Mouse (Mus musculus): Measurements from ENCODE around the gene Ankrd13a. TPM values are rescaled to one million over a fixed set of nuclear protein-coding genes. Genes with fewer than 3 reads are reported as not detected.
"Not testable (repeated sequence)": the region's sequence is repeated elsewhere in the genome, so short reads cannot be mapped to it uniquely, and the experiment has no call there.

The Ankrd13a gene
- polyA plus RNA-seq, 1 experiment from 2014 or later, result 40.2 TPM

- not testable (repeated sequence) for H3K36me3 ChIP-seq; H3K9me3 ChIP-seq; ATAC-seq (ENCODE audit: low FRiP score, low read depth); H3K4me1 ChIP-seq; H3K27ac ChIP-seq; H3K4me2 ChIP-seq (replicated peaks); H3K9ac ChIP-seq; H3K4me3 ChIP-seq
- 71% methylated on average over 3 of the region's 5 CpGs for WGBS
- H3K27me3 ChIP-seq, result peaks cover 18% of the 10 kb centered on the region
Measured at GRCm38 (mm10) chr5:114853364-114853763, 78.9 kb downstream of the Ankrd13a start, which contains the start of gene 4930519G04Rik. TSS of gene 4930519G04Rik (plus strand) at chr5:114853664.

Small RNAs within 50 kb of the gene (microRNA-seq; reads per million reads assigned to microRNA genes)
- gene Mir6240, result 7.1 reads per million, percentile 22 among the genes with 10 or more reads in this experiment

Other genes with a start within 250 kb of the Ankrd13a start
- gene Fam222a, start 206.7 kb upstream of the Ankrd13a start, polyA plus RNA-seq (2015; fragmentation: Nextera tagmentation; extraction: Ambion mirVana), result 0.69 and 0.72 TPM in 2 replicates
- gene Trpv4, start 116.3 kb upstream of the Ankrd13a start, polyA plus RNA-seq (2015; fragmentation: Nextera tagmentation; extraction: Ambion mirVana), result 8.4 and 11.8 TPM in 2 replicates
- gene Gltp, start 83.7 kb upstream of the Ankrd13a start, polyA plus RNA-seq (2015; fragmentation: Nextera tagmentation; extraction: Ambion mirVana), result 95.1 and 97.0 TPM in 2 replicates
- gene Tchp, start 66.9 kb upstream of the Ankrd13a start, polyA plus RNA-seq (2015; fragmentation: Nextera tagmentation; extraction: Ambion mirVana), result 19.4 and 23.3 TPM in 2 replicates
- 46.9 and 52.5 TPM in 2 replicates for gene Git2, start 840 bp downstream of the Ankrd13a start, polyA plus RNA-seq (2015; fragmentation: Nextera tagmentation; extraction: Ambion mirVana)
- gene 1500011B03Rik, start 48.8 kb downstream of the Ankrd13a start, polyA plus RNA-seq (2015; fragmentation: Nextera tagmentation; extraction: Ambion mirVana), result 93.9 and 98.0 TPM in 2 replicates
- gene 4930519G04Rik, start 79.0 kb downstream of the Ankrd13a start, polyA plus RNA-seq (2015; fragmentation: Nextera tagmentation; extraction: Ambion mirVana), result not detected in 2 replicates
- gene Gm9936, start 84.0 kb downstream of the Ankrd13a start, polyA plus RNA-seq (2015; fragmentation: Nextera tagmentation; extraction: Ambion mirVana), result 0.24 and 0.28 TPM in 2 replicates
- gene Oasl2, start 122.3 kb downstream of the Ankrd13a start, polyA plus RNA-seq (2015; fragmentation: Nextera tagmentation; extraction: Ambion mirVana), result 1.3 and 2.3 TPM in 2 replicates
- gene Oasl1, start 148.6 kb downstream of the Ankrd13a start, polyA plus RNA-seq (2015; fragmentation: Nextera tagmentation; extraction: Ambion mirVana), result 0.49 and 0.62 TPM in 2 replicates
- 73.3 and 73.9 TPM in 2 replicates for gene 2210016L21Rik, start 167.5 kb downstream of the Ankrd13a start, polyA plus RNA-seq (2015; fragmentation: Nextera tagmentation; extraction: Ambion mirVana)
- 0.05 TPM in 1 of 2 replicates, not detected in the other for gene Hnf1a, start 196.4 kb downstream of the Ankrd13a start, polyA plus RNA-seq (2015; fragmentation: Nextera tagmentation; extraction: Ambion mirVana)
- gene Sppl3, start 236.5 kb downstream of the Ankrd13a start, polyA plus RNA-seq (2015; fragmentation: Nextera tagmentation; extraction: Ambion mirVana), result 16.2 and 17.3 TPM in 2 replicates

Data from limb, embryonic 13.5 days (tissue).